Mouse (Mus musculus): ENCODE results near the gene Atg13. TPM values are rescaled to one million over a fixed set of nuclear protein-coding genes. Genes with fewer than 3 reads are reported as not detected.

Gene Atg13
- total and polyA plus RNA-seq, 2 experiments from 2014 or later, result 21.0 to 30.4 TPM

GRCm38 (mm10) chr2:91705736-91706135 lies 4.6 kb downstream of the Atg13 start:
- Histone ChIP-seq H3K27ac (ENCODE audit: low read depth, low read length) (no peak overlapping the region), H3K4me1 (ENCODE audit: insufficient read depth, low read length) (peaks cover 4% of the 10 kb centered on the region; the same call in 1 of the 2 replicates), H3K9ac (replicated peaks; ENCODE audit: low read length, poor library complexity, severe bottlenecking) (no peak overlapping the region), H3K4me2 (ENCODE audit: low read depth, low read length, poor library complexity, severe bottlenecking) (no peak overlapping the region), H3K36me3 (ENCODE audit: insufficient read depth, low read length) (no peaks in the 10 kb centered on the region), H3K9me3 (ENCODE audit: low read length) (no peaks in the 10 kb centered on the region), H3K4me3 (ENCODE audit: low read depth, low read length) (no peak overlapping the region), H3K27me3 (ENCODE audit: insufficient read depth, low read length) (no peaks in the 10 kb centered on the region)
- DNase-seq (ENCODE audit: low spot score) (no peak), ATAC-seq (ENCODE audit: low FRiP score) (no peak)
- WGBS, result 83% methylated on average over 6 of the region's 6 CpGs
- TF ChIP-seq CTCF (IDR thresholded peaks at IDR 0.05), result no peak

GRCm38 (mm10) chr2:91701366-91701765 lies 9.0 kb downstream of the Atg13 start:
- 100% methylated on average over 2 of the region's 2 CpGs for WGBS
- Histone ChIP-seq H3K27me3 (ENCODE audit: insufficient read depth, low read length) (no peaks in the 10 kb centered on the region), H3K4me3 (ENCODE audit: low read depth, low read length) (no peak overlapping the region), H3K4me1 (ENCODE audit: insufficient read depth, low read length) (no peaks in the 10 kb centered on the region), H3K9me3 (ENCODE audit: low read length) (no peaks in the 10 kb centered on the region), H3K4me2 (ENCODE audit: low read depth, low read length, poor library complexity, severe bottlenecking) (no peak overlapping the region), H3K9ac (replicated peaks; ENCODE audit: low read length, poor library complexity, severe bottlenecking) (no peak overlapping the region), H3K36me3 (ENCODE audit: insufficient read depth, low read length) (no peaks in the 10 kb centered on the region), H3K27ac (ENCODE audit: low read depth, low read length) (no peak overlapping the region)
- TF ChIP-seq CTCF (IDR thresholded peaks at IDR 0.05), result no peak
- no peak for ATAC-seq (ENCODE audit: low FRiP score)
- DNase-seq (ENCODE audit: low spot score), result no peak

GRCm38 (mm10) chr2:91699225-91699624 lies 11.2 kb downstream of the Atg13 start:
- Histone ChIP-seq H3K4me3 (ENCODE audit: low read depth, low read length) (no peak overlapping the region), H3K27me3 (ENCODE audit: insufficient read depth, low read length) (no peaks in the 10 kb centered on the region), H3K9ac (replicated peaks; ENCODE audit: low read length, poor library complexity, severe bottlenecking) (no peak overlapping the region), H3K4me1 (ENCODE audit: insufficient read depth, low read length) (no peaks in the 10 kb centered on the region), H3K9me3 (ENCODE audit: low read length) (no peaks in the 10 kb centered on the region), H3K4me2 (ENCODE audit: low read depth, low read length, poor library complexity, severe bottlenecking) (no peak overlapping the region), H3K27ac (ENCODE audit: low read depth, low read length) (no peak overlapping the region), H3K36me3 (ENCODE audit: insufficient read depth, low read length) (peaks cover 3% of the 10 kb centered on the region; the same call in 1 of the 2 replicates)
- WGBS, result 83% methylated on average over 1 of the region's 1 CpGs
- DNase-seq (ENCODE audit: low spot score) (no peak), ATAC-seq (ENCODE audit: low FRiP score) (no peak)
- no peak for TF ChIP-seq CTCF (IDR thresholded peaks at IDR 0.05)

GRCm38 (mm10) chr2:91696225-91696590 lies 14.2 kb downstream of the Atg13 start:
- no peaks in the 10 kb centered on the region for H3K4me1 ChIP-seq (ENCODE audit: insufficient read depth, low read length)
- H3K9me3 ChIP-seq (ENCODE audit: low read length), result no peaks in the 10 kb centered on the region
- no peak overlapping the region for H3K27ac ChIP-seq (ENCODE audit: low read depth, low read length)
- DNase-seq (ENCODE audit: low spot score) (no peak), ATAC-seq (ENCODE audit: low FRiP score) (no peak)
- no peak overlapping the region for H3K4me3 ChIP-seq (ENCODE audit: low read depth, low read length)
- no peaks in the 10 kb centered on the region for H3K27me3 ChIP-seq (ENCODE audit: insufficient read depth, low read length)
- H3K36me3 ChIP-seq (ENCODE audit: insufficient read depth, low read length), result peaks cover 5% of the 10 kb centered on the region; the same call in 1 of the 2 replicates
- no peak overlapping the region for H3K9ac ChIP-seq (replicated peaks; ENCODE audit: low read length, poor library complexity, severe bottlenecking)
- 83% methylated on average over 1 of the region's 1 CpGs for WGBS
- H3K4me2 ChIP-seq (ENCODE audit: low read depth, low read length, poor library complexity, severe bottlenecking), result no peak overlapping the region
- TF ChIP-seq CTCF (IDR thresholded peaks at IDR 0.05), result no peak

- no peak overlapping the region for H3K4me2 ChIP-seq (ENCODE audit: low read depth, low read length, poor library complexity, severe bottlenecking)
- WGBS, result 92% methylated on average over 10 of the region's 10 CpGs
Measured at GRCm38 (mm10) chr2:91695436-91696224, 14.7 kb downstream of the Atg13 start.

GRCm38 (mm10) chr2:91689452-91689851 lies 20.9 kb downstream of the Atg13 start:
- H3K36me3 ChIP-seq (ENCODE audit: insufficient read depth, low read length), result peaks cover 38% of the 10 kb centered on the region
- no peak for TF ChIP-seq CTCF (IDR thresholded peaks at IDR 0.05)
- WGBS, result 83% methylated on average over 7 of the region's 7 CpGs
- ATAC-seq (ENCODE audit: low FRiP score) (no peak), DNase-seq (ENCODE audit: low spot score) (no peak)
- no peak overlapping the region for H3K27ac ChIP-seq (ENCODE audit: low read depth, low read length)
- H3K27me3 ChIP-seq (ENCODE audit: insufficient read depth, low read length), result no peaks in the 10 kb centered on the region
- H3K4me3 ChIP-seq (ENCODE audit: low read depth, low read length), result no peak overlapping the region
- no peaks in the 10 kb centered on the region for H3K9me3 ChIP-seq (ENCODE audit: low read length)
- no peaks in the 10 kb centered on the region for H3K4me1 ChIP-seq (ENCODE audit: insufficient read depth, low read length)
- no peak overlapping the region for H3K9ac ChIP-seq (replicated peaks; ENCODE audit: low read length, poor library complexity, severe bottlenecking)
- no peak overlapping the region for H3K4me2 ChIP-seq (ENCODE audit: low read depth, low read length, poor library complexity, severe bottlenecking)

More at GRCm38 (mm10) chr2:91695436-91696224, 14.7 kb downstream of the Atg13 start:
- no peak for ATAC-seq (ENCODE audit: low FRiP score)
- DNase-seq (ENCODE audit: low spot score), result no peak
- Histone ChIP-seq H3K4me3 (ENCODE audit: low read depth, low read length) (no peak overlapping the region), H3K27me3 (ENCODE audit: insufficient read depth, low read length) (no peaks in the 10 kb centered on the region), H3K36me3 (ENCODE audit: insufficient read depth, low read length) (peaks cover 7% of the 10 kb centered on the region; the same call in 1 of the 2 replicates), H3K27ac (ENCODE audit: low read depth, low read length) (no peak overlapping the region), H3K4me1 (ENCODE audit: insufficient read depth, low read length) (no peaks in the 10 kb centered on the region), H3K9me3 (ENCODE audit: low read length) (no peaks in the 10 kb centered on the region), H3K9ac (replicated peaks; ENCODE audit: low read length, poor library complexity, severe bottlenecking) (no peak overlapping the region)
- no peak for TF ChIP-seq CTCF (IDR thresholded peaks at IDR 0.05)
